Mouse (Mus musculus): ENCODE measurements around the gene Krt25. TPM values are rescaled to one million over a fixed set of nuclear protein-coding genes. Genes with fewer than 3 reads are reported as not detected.

Krt25 gene
- 0.42 and 1.0 TPM in 2 replicates for total RNA-seq (2012; rRNA removed)
- 0.17 and 0.36 TPM in 2 replicates for total RNA-seq (2014; rRNA removed)
- 0.69 and 0.75 TPM in 2 replicates for polyA plus RNA-seq (2012; ENCODE audit: insufficient read length, low read depth)

DNA sequence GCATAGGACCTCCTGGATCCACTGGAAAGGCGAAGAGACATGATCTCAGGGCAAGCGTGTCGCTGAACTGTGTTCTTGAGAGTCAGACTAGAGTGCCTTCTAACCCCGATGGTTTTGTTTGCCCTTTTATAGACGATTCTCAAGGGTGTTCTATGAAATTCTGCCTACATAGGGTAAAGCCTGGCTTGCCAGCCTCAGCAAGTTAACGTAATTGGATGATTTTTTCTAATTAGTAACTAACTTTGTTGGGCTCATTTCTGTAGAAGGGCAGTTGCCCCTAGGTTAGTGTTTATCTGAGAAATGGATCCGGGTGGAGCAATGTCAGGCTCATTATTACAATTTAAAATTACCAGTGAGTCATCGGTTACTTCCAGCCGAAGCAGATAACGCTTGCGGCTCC lies at the start of gene Krt25:
Gene Krt25, minus strand, starts transcription at position 101 of the 400 bp plus-strand sequence.
- Histone ChIP-seq H3K4me2 (ENCODE audit: insufficient read depth, low read depth, poor library complexity, severe bottlenecking) (no peak within 1 kb of the TSS), H3K4me1 (ENCODE audit: control insufficient read depth in 1 of 2, insufficient read depth in 2 of 2) (peaks cover 3 to 16% of the 10 kb centered on the region in 2 experiments), H3K27ac (ENCODE audit: insufficient read depth, low read depth) (no peak within 1 kb of the TSS), H3K9ac (ENCODE audit: insufficient read depth, low read depth) (no peak within 1 kb of the TSS), H3K9me3 (replicated peaks; ENCODE audit: low read length) (no peaks in the 10 kb centered on the region), H3K27me3 (replicated peaks) (peaks cover 30% of the 10 kb centered on the region), H3K79me2 (replicated peaks; ENCODE audit: control insufficient read depth, extremely low read depth, insufficient read depth, poor library complexity, severe bottlenecking) (no peaks in the 10 kb centered on the region), H3K36me3 (replicated peaks in 1 of 2; ENCODE audit: control insufficient read depth in 1 of 2, insufficient read depth in 1 of 2, low read length in 1 of 2) (no peaks in the 10 kb centered on the region), H3K4me3 (replicated peaks in 1 of 3; ENCODE audit: low read depth in 2 of 3, low read length in 2 of 3, poor library complexity in 1 of 3) (no peak within 1 kb of the TSS)
- no peak for TF ChIP-seq CHD1 (IDR thresholded peaks at IDR 0.05; ENCODE audit: low read depth, low read length)
- TF ChIP-seq MEF2A (IDR thresholded peaks at IDR 0.05; ENCODE audit: borderline replicate concordance, low read depth, low read length), result no peak
- TF ChIP-seq TBP (conservative IDR thresholded peaks at IDR 0.05; ENCODE audit: low read depth, low read length), result no peak
- no peak for TF ChIP-seq UBTF (IDR thresholded peaks at IDR 0.05; ENCODE audit: low read depth, low read length)
- TF ChIP-seq GABPA (IDR thresholded peaks at IDR 0.05; ENCODE audit: insufficient replicate concordance, low read depth, low read length), result no peak
- no peak for TF ChIP-seq PAX5 (IDR thresholded peaks at IDR 0.05; ENCODE audit: low read length)
- no peak for TF ChIP-seq MAZ (IDR thresholded peaks at IDR 0.05; ENCODE audit: low read depth, low read length)
- TF ChIP-seq SIN3A (IDR thresholded peaks at IDR 0.05; ENCODE audit: low read length), result no peak
- no peak for TF ChIP-seq ZNF384 (IDR thresholded peaks at IDR 0.05; ENCODE audit: low read depth, low read length)
- no peak for TF ChIP-seq MAX (IDR thresholded peaks at IDR 0.05; ENCODE audit: low read length)
- TF ChIP-seq POLR2A (IDR thresholded peaks at IDR 0.05; ENCODE audit: low read depth, low read length), result no peak
- no peak for TF ChIP-seq MYC (IDR thresholded peaks at IDR 0.05; ENCODE audit: low read depth, low read length)
- TF ChIP-seq JUN (IDR thresholded peaks at IDR 0.05; ENCODE audit: insufficient read depth, low read depth, low read length), result no peak
- dilution Hi-C loops (cut with MboI; ENCODE audit: extremely low pct_ligation_motif_present, extremely low pct_unique_long_range_greater_than_20kb, low sequenced_read_pairs), result no loop called here
- in situ Hi-C loops (cut with MboI; ENCODE audit: low pct_ligation_motif_present, low pct_unique_long_range_greater_than_20kb, low sequenced_read_pairs), result no loop called here
- no peak for DNase-seq (ENCODE audit: extremely low read depth)

DNA sequence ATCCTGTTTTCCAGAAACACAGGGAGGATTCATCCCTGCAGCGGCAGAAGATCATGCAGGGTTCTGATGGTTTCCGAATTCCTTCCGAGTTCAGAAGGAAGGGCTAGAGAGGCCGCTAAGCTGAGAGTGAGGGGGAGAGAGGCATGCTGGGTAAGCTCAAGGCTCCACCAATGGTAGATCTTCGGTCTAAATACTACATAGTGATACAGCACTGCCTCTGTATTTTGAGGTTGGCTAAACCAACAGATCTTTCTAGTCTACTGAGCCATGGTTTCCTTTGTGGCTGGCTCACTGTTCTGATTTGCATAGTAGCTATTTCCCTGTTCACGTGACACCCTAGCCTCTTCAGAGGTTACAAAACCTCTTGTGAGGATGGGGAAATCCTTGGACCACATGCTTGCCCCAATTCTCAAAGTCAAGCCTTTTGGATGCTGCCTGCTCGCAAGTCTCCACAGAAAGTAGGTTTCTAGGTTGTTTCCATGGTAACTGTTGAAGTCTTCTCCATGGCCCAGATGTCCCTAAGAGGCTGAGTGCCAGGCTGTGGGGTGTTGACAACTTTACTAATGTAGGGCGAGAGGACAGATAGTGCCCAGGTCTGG lies 47.2 kb upstream of the Krt25 start:
- in situ Hi-C loops (cut with MboI; ENCODE audit: low pct_ligation_motif_present, low pct_unique_long_range_greater_than_20kb, low sequenced_read_pairs) (no loop called here), dilution Hi-C loops (cut with MboI; ENCODE audit: extremely low pct_ligation_motif_present, extremely low pct_unique_long_range_greater_than_20kb, low sequenced_read_pairs) (no loop called here)
- H3K9ac ChIP-seq (ENCODE audit: insufficient read depth, low read depth), result peak overlapping the region; percentile 73
- no peaks in the 10 kb centered on the region for H3K9me3 ChIP-seq (replicated peaks; ENCODE audit: low read length)
- H3K27me3 ChIP-seq (replicated peaks), result peaks cover 46% of the 10 kb centered on the region
- peak; percentile 98 for DNase-seq (ENCODE audit: extremely low read depth)
- peaks cover 25 to 27% of the 10 kb centered on the region in 2 experiments for H3K4me1 ChIP-seq (ENCODE audit: control insufficient read depth in 1 of 2, insufficient read depth in 2 of 2)
- H3K4me2 ChIP-seq (ENCODE audit: insufficient read depth, low read depth, poor library complexity, severe bottlenecking), result peak overlapping the region; percentile 94
- no peaks in the 10 kb centered on the region for H3K36me3 ChIP-seq (replicated peaks in 1 of 2; ENCODE audit: control insufficient read depth in 1 of 2, insufficient read depth in 1 of 2, low read length in 1 of 2)
- peak overlapping the region; percentile 62 for H3K27ac ChIP-seq (ENCODE audit: insufficient read depth, low read depth)
- no peaks in the 10 kb centered on the region for H3K79me2 ChIP-seq (replicated peaks; ENCODE audit: control insufficient read depth, extremely low read depth, insufficient read depth, poor library complexity, severe bottlenecking)
- peak overlapping the region; percentile 1 to 37 (median 35) for H3K4me3 ChIP-seq (replicated peaks in 1 of 3; ENCODE audit: low read depth in 2 of 3, low read length in 2 of 3, poor library complexity in 1 of 3)
- peak; percentile 96 for TF ChIP-seq MAX (IDR thresholded peaks at IDR 0.05; ENCODE audit: low read length)
- TF ChIP-seq ZC3H11A (IDR thresholded peaks at IDR 0.05; ENCODE audit: low read depth, low read length), result no peak
- no peak for TF ChIP-seq CHD1 (IDR thresholded peaks at IDR 0.05; ENCODE audit: low read depth, low read length)
- TF ChIP-seq ZKSCAN1 (IDR thresholded peaks at IDR 0.05; ENCODE audit: borderline replicate concordance, low read depth, low read length), result no peak
- TF ChIP-seq MAZ (IDR thresholded peaks at IDR 0.05; ENCODE audit: low read depth, low read length), result no peak
- TF ChIP-seq ELF1 (IDR thresholded peaks at IDR 0.05; ENCODE audit: low read depth, low read length), result peak; percentile 63; the same call in 1 of the 2 replicates
- 0 out of 2 replicates have a peak, but pooled peaks have one; percentile 68 for TF ChIP-seq KAT2A (IDR thresholded peaks at IDR 0.05; ENCODE audit: insufficient replicate concordance, low read length)
- TF ChIP-seq NELFE (IDR thresholded peaks at IDR 0.05; ENCODE audit: low read depth, low read length), result peak; percentile 80
- TF ChIP-seq BHLHE40 (IDR thresholded peaks at IDR 0.05; ENCODE audit: low read depth, low read length), result peak; percentile 100
- TF ChIP-seq EP300 (IDR thresholded peaks at IDR 0.05; ENCODE audit: low read length), result peak; percentile 80
- peak; percentile 83 for TF ChIP-seq MAFK (IDR thresholded peaks at IDR 0.05; ENCODE audit: insufficient replicate concordance, low read length)
- TF ChIP-seq JUND (conservative IDR thresholded peaks at IDR 0.05; ENCODE audit: low read depth, low read length), result peak; percentile 66
- TF ChIP-seq CTCF (conservative IDR thresholded peaks at IDR 0.05 in 1 of 2, IDR thresholded peaks at IDR 0.05 in 1 of 2; ENCODE audit: low read depth in 2 of 2, low read length in 2 of 2), result no peak
- no peak for TF ChIP-seq RAD21 (IDR thresholded peaks at IDR 0.05; ENCODE audit: low read depth, low read length)
- TF ChIP-seq IRF4 (IDR thresholded peaks at IDR 0.05; ENCODE audit: low read depth, low read length), result peak; percentile 86
- TF ChIP-seq SMC3 (IDR thresholded peaks at IDR 0.05; ENCODE audit: low read depth, low read length), result no peak
- TF ChIP-seq TCF12 (IDR thresholded peaks at IDR 0.05; ENCODE audit: low read depth, low read length), result peak; percentile 82
- TF ChIP-seq RCOR1 (conservative IDR thresholded peaks at IDR 0.05; ENCODE audit: low read depth, low read length), result peak; percentile 73; the same call in 1 of the 2 replicates
- TF ChIP-seq CHD2 (IDR thresholded peaks at IDR 0.05; ENCODE audit: low read length), result no peak; the same call in 1 of the 2 replicates
- TF ChIP-seq PAX5 (IDR thresholded peaks at IDR 0.05; ENCODE audit: low read length), result no peak
- peak; percentile 61 for TF ChIP-seq JUN (IDR thresholded peaks at IDR 0.05; ENCODE audit: insufficient read depth, low read depth, low read length)
- TF ChIP-seq E2F4 (IDR thresholded peaks at IDR 0.05; ENCODE audit: insufficient replicate concordance, low read depth, low read length), result 0 out of 2 replicates have a peak, but pooled peaks have one; percentile 73
- TF ChIP-seq POLR2AphosphoS2 (IDR thresholded peaks at IDR 0.05; ENCODE audit: low read depth, low read length), result no peak; the same call in 1 of the 2 replicates
- TF ChIP-seq MYC (IDR thresholded peaks at IDR 0.05; ENCODE audit: low read depth, low read length), result peak; percentile 93
- TF ChIP-seq POLR2A (IDR thresholded peaks at IDR 0.05; ENCODE audit: low read depth, low read length), result peak; percentile 82

All from CH12.LX (cell line).